19 mouse cellular contexts compared by ENCODE assay signal in genomic region chr4:55245789-55246188, GRCm38 (mm10).
A peak's percentile ranks its signal among the peaks of the same experiment; 100 is the strongest.
DNase-seq lines count a peak whose midpoint lies in the region; ATAC-seq lines count a peak whose summit lies in the region.
"Had no signal": no experiment of that assay in that cellular context is flagged by ENCODE, and none has a peak within 500 bp of the region (broad histone marks: within the 10 kb centered on the region; RNA-seq: fewer than 3 reads in every experiment).

No protein-coding gene starts in this region.

- peak; percentile 20 for DNase-seq in adrenal gland, postnatal 14 days
- no peak for DNase-seq in adrenal gland, adult 18-20 months (ENCODE audit: low spot score in 2 of 2)
- DNase-seq in Muller cell, postnatal 12 days (ENCODE audit: inconsistent ontology term) = peak; percentile 9
- peak; percentile 22 for DNase-seq in ZHBTc4 (ENCODE audit: low read depth, low spot score)
- peak; percentile 23 for DNase-seq in retina, postnatal 1 day
- DNase-seq: cerebellum, adult 18-20 months; cerebellum, adult 9-10 months; cerebellum, postnatal 14 days; gastrocnemius, postnatal 10 days; gastrocnemius, postnatal 36 days had no signal

- H3K4me2 ChIP-seq in kidney, embryonic 14.5 days (replicated peaks; ENCODE audit: low read depth, low read length) = no peak overlapping the region
- H3K4me2 ChIP-seq: forebrain, embryonic 13.5 days; heart, embryonic 11.5 days; hindbrain, embryonic 12.5 days; hindbrain, embryonic 15.5 days had no signal

- no peak overlapping the region for H3K9ac ChIP-seq in kidney, embryonic 14.5 days (ENCODE audit: low read depth, low read length)
- H3K9ac ChIP-seq: forebrain, embryonic 13.5 days; hindbrain, embryonic 12.5 days; hindbrain, embryonic 15.5 days had no signal

- no peaks in the 10 kb centered on the region for H3K27me3 ChIP-seq in kidney, embryonic 14.5 days (ENCODE audit: control insufficient read depth, insufficient read depth, low read length)
- H3K27me3 ChIP-seq: forebrain, embryonic 13.5 days had no signal

- ATAC-seq in kidney, embryonic 14.5 days (ENCODE audit: low FRiP score, low TSS enrichment) = no peak
- ATAC-seq: CD4-positive, CD25-positive, alpha-beta regulatory T cell, adult 4 months; forebrain, embryonic 13.5 days; forebrain, embryonic 16.5 days; intestine, postnatal 0 days had no signal

- no peaks in the 10 kb centered on the region for H3K36me3 ChIP-seq in kidney, embryonic 14.5 days (ENCODE audit: control insufficient read depth, insufficient read depth, low read length)
- H3K36me3 ChIP-seq: forebrain, embryonic 10.5 days; hindbrain, embryonic 12.5 days; hindbrain, embryonic 15.5 days had no signal

- H3K4me3 ChIP-seq in kidney, embryonic 14.5 days (ENCODE audit: low read length) = no peak overlapping the region
- H3K4me3 ChIP-seq: forebrain, embryonic 10.5 days; forebrain, embryonic 13.5 days; hindbrain, embryonic 12.5 days; hindbrain, embryonic 15.5 days had no signal

- H3K9me3 ChIP-seq in kidney, embryonic 14.5 days (ENCODE audit: control insufficient read depth, low read length) = no peaks in the 10 kb centered on the region
- H3K9me3 ChIP-seq: forebrain, embryonic 10.5 days; forebrain, embryonic 13.5 days; hindbrain, embryonic 12.5 days; hindbrain, embryonic 15.5 days had no signal

- no peaks in the 10 kb centered on the region for H3K4me1 ChIP-seq in kidney, embryonic 14.5 days (ENCODE audit: control insufficient read depth, insufficient read depth, low read length)

- WGBS in kidney, embryonic 14.5 days = 76% methylated on average over 10 of the region's 10 CpGs

- H3K27ac ChIP-seq in kidney, embryonic 14.5 days (ENCODE audit: low read depth, low read length) = no peak overlapping the region
- H3K27ac ChIP-seq: forebrain, embryonic 10.5 days; forebrain, embryonic 13.5 days; hindbrain, embryonic 12.5 days; hindbrain, embryonic 15.5 days had no signal

Comparison
In these comparisons a context has a peak if more than half of its experiments do, and no peak if none do; other contexts are left out.
1. DNase-seq: peak in adrenal gland, postnatal 14 days (single experiment), Muller cell, postnatal 12 days (single experiment), ZHBTc4 (single experiment) and retina, postnatal 1 day (single experiment); none in adrenal gland, adult 18-20 months (0 of 2).